Mouse (Mus musculus): ENCODE results near the gene Cd2ap. TPM values are rescaled to one million over a fixed set of nuclear protein-coding genes. Genes with fewer than 3 reads are reported as not detected.
A peak's percentile ranks its signal among the peaks of the same experiment; 100 is the strongest.

Cd2ap gene
- polyA plus RNA-seq, 1 experiment from 2014 or later = 8.9 TPM

DNA sequence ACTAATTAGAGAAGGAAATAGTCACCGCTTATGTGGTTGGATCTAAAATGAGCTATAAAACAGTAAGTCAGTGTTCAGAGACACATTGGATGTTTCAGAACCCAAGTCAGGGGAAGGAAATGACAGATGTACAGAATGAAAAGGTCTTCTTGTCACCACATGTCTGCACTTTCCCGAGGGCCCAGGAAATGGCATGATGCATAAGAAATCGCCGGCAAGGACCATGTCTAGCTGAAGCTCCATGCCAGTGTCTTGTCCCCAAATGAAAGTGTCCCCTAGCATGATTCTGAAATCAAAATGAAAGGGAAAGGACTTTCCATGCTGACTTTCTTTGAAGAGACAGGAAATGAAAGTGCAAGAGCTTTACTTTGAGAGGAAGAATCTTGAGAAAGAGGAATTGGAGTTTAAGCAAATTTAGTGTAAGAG lies 10.8 kb upstream of the Cd2ap start:
- Histone ChIP-seq H3K36me3 (replicated peaks; ENCODE audit: insufficient read depth, low read length) (no peaks in the 10 kb centered on the region), H3K9me3 (ENCODE audit: low read length) (peaks cover 4% of the 10 kb centered on the region; the same call in 1 of the 2 replicates), H3K4me3 (ENCODE audit: low read depth, low read length) (no peak overlapping the region), H3K27me3 (ENCODE audit: insufficient read depth, low read length) (no peaks in the 10 kb centered on the region), H3K9ac (replicated peaks) (no peak overlapping the region), H3K4me1 (ENCODE audit: insufficient read depth) (peaks cover 18% of the 10 kb centered on the region), H3K27ac (ENCODE audit: low read depth) (no peak overlapping the region), H3K4me2 (ENCODE audit: low read depth, low read length) (no peak overlapping the region)
- no peak for DNase-seq
- WGBS (ENCODE audit: insufficient replicate concordance) = 52% methylated on average over 4 of the region's 4 CpGs
- no peak for TF ChIP-seq EP300 (IDR thresholded peaks at IDR 0.05; ENCODE audit: low read depth)
- TF ChIP-seq CTCF (IDR thresholded peaks at IDR 0.05; ENCODE audit: low read depth) = no peak
- no peak for ATAC-seq

DNA sequence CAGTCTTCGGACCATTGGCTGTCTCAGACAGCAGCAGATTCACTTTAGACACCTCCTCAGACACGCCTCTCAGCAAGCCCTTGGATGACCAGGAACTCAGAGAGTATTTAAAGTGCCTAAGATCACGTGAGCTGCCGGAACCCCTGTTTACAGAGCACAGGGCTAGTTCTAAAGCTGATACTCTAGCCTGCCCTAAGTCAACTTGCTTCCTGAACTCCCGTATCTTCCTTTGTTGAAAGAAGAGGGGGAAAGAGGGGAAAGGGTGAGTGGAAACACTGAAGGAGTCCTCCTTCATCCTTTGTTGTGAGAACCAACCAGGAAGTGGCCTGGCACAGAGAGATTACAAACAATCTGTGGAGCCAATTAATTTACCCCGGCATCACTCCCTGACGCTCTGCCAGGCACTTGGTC lies 8.6 kb upstream of the Cd2ap start:
- no peak for ATAC-seq
- TF ChIP-seq EP300 (IDR thresholded peaks at IDR 0.05; ENCODE audit: low read depth) (no peak), CTCF (IDR thresholded peaks at IDR 0.05; ENCODE audit: low read depth) (no peak)
- H3K4me3 ChIP-seq (ENCODE audit: low read depth, low read length) = no peak overlapping the region

DNA sequence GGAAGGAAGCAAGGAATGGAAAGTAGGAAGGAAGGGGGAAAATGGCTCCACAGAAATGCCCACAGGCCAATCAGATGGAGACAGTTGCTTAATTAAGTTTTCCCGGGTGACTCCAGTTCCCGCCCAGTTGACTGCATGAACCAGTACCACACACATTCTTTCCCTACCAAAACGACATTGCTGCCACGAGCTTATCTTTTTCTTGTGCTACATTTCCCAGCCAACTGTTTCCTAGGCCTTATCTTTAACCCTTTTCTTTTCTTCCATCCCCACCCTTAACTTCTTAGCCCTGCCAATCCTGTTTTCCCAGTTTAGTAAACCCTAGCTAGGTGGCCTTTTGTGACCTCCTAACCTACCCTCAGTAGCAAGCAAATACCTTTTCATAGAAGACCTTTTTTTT lies 7.9 kb upstream of the Cd2ap start:
- TF ChIP-seq CTCF (IDR thresholded peaks at IDR 0.05; ENCODE audit: low read depth) (no peak), EP300 (IDR thresholded peaks at IDR 0.05; ENCODE audit: low read depth) (no peak)
- Histone ChIP-seq H3K4me2 (ENCODE audit: low read depth, low read length) (peak overlapping the region; percentile 35), H3K9ac (replicated peaks) (no peak overlapping the region), H3K27ac (ENCODE audit: low read depth) (peak overlapping the region; percentile 41), H3K4me1 (ENCODE audit: insufficient read depth) (peaks cover 18% of the 10 kb centered on the region), H3K9me3 (ENCODE audit: low read length) (peaks cover 4% of the 10 kb centered on the region; the same call in 1 of the 2 replicates), H3K4me3 (ENCODE audit: low read depth, low read length) (no peak overlapping the region), H3K36me3 (replicated peaks; ENCODE audit: insufficient read depth, low read length) (no peaks in the 10 kb centered on the region), H3K27me3 (ENCODE audit: insufficient read depth, low read length) (no peaks in the 10 kb centered on the region)
- WGBS (ENCODE audit: insufficient replicate concordance) = 34% methylated on average over 4 of the region's 4 CpGs
- ATAC-seq = peak; percentile 16; the same call in 1 of the 2 replicates
- no peak for DNase-seq

More for the DNA sequence above, 8.6 kb upstream of the Cd2ap start:
- Histone ChIP-seq H3K27ac (ENCODE audit: low read depth) (no peak overlapping the region), H3K4me2 (ENCODE audit: low read depth, low read length) (no peak overlapping the region; the same call in 1 of the 2 replicates), H3K9ac (replicated peaks) (no peak overlapping the region), H3K36me3 (replicated peaks; ENCODE audit: insufficient read depth, low read length) (no peaks in the 10 kb centered on the region), H3K27me3 (ENCODE audit: insufficient read depth, low read length) (no peaks in the 10 kb centered on the region), H3K9me3 (ENCODE audit: low read length) (peaks cover 4% of the 10 kb centered on the region; the same call in 1 of the 2 replicates), H3K4me1 (ENCODE audit: insufficient read depth) (peaks cover 18% of the 10 kb centered on the region)
- no peak for DNase-seq
- WGBS (ENCODE audit: insufficient replicate concordance) = 49% methylated on average over 7 of the region's 7 CpGs

DNA sequence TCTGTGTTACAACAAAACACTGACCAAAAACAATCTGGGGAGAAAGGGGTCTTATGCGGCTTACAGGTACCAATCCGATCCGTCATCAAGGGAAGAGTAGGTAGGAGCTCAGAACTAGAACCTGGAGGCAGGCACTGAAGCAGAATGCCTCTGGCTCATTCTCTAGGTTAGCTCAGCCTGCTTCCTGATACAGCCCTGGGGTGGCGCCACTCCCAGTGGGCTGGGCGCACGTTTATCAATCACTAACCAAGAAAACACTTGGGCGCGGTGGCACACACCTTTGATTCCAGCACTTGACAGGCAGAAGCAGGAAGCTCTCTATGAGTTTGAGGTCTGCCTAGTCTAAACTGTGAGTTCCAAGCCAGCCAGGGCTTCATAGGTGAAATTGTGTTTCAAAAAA lies 7.3 kb upstream of the Cd2ap start:
- 53% methylated on average over 8 of the region's 8 CpGs for WGBS (ENCODE audit: insufficient replicate concordance)
- peaks cover 18% of the 10 kb centered on the region for H3K4me1 ChIP-seq (ENCODE audit: insufficient read depth)
- H3K4me3 ChIP-seq (ENCODE audit: low read depth, low read length) = peak overlapping the region; percentile 4
- DNase-seq = peak; percentile 62
- H3K36me3 ChIP-seq (replicated peaks; ENCODE audit: insufficient read depth, low read length) = no peaks in the 10 kb centered on the region
- peak overlapping the region; percentile 35 for H3K4me2 ChIP-seq (ENCODE audit: low read depth, low read length)
- peak; percentile 87 for ATAC-seq
- H3K9ac ChIP-seq (replicated peaks) = 0 out of 2 replicates have a peak overlapping the region, but pooled peaks have one; percentile 22
- 0 out of 2 replicates have a peak, but pooled peaks have one; percentile 37 for TF ChIP-seq EP300 (IDR thresholded peaks at IDR 0.05; ENCODE audit: low read depth)
- peak; percentile 55 for TF ChIP-seq CTCF (IDR thresholded peaks at IDR 0.05; ENCODE audit: low read depth)
- H3K27ac ChIP-seq (ENCODE audit: low read depth) = peak overlapping the region; percentile 41
- no peaks in the 10 kb centered on the region for H3K27me3 ChIP-seq (ENCODE audit: insufficient read depth, low read length)
- peaks cover 4% of the 10 kb centered on the region; the same call in 1 of the 2 replicates for H3K9me3 ChIP-seq (ENCODE audit: low read length)

DNA sequence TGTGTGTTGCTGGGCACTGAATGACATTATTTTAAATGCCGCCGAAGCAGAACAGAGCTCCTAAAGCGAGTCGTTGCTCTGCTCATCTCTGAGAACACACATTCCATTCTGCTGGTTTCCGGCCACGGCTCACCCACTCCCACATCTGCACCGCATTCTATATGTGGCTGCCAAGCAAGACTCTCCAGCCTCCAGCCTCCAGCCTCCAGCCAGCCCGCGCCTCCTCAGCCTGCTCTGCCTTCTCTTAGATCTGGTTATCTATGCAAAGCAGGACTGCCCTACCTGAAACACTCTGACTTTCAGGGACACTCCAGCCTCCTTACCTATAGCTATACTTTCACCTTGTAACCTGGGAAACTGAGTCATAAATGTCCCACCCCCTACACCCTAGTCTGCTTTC lies 6.8 kb upstream of the Cd2ap start:
- H3K36me3 ChIP-seq (replicated peaks; ENCODE audit: insufficient read depth, low read length) = no peaks in the 10 kb centered on the region
- peak overlapping the region; percentile 35 for H3K4me2 ChIP-seq (ENCODE audit: low read depth, low read length)
- peaks cover 4% of the 10 kb centered on the region; the same call in 1 of the 2 replicates for H3K9me3 ChIP-seq (ENCODE audit: low read length)
- H3K4me3 ChIP-seq (ENCODE audit: low read depth, low read length) = peak overlapping the region; percentile 4
- H3K27ac ChIP-seq (ENCODE audit: low read depth) = peak overlapping the region; percentile 41
- H3K9ac ChIP-seq (replicated peaks) = 0 out of 2 replicates have a peak overlapping the region, but pooled peaks have one; percentile 22
- ATAC-seq (peak; percentile 79), DNase-seq (peak; percentile 33)
- TF ChIP-seq EP300 (IDR thresholded peaks at IDR 0.05; ENCODE audit: low read depth) = no peak
- no peak for TF ChIP-seq CTCF (IDR thresholded peaks at IDR 0.05; ENCODE audit: low read depth)
- H3K27me3 ChIP-seq (ENCODE audit: insufficient read depth, low read length) = no peaks in the 10 kb centered on the region
- peaks cover 18% of the 10 kb centered on the region for H3K4me1 ChIP-seq (ENCODE audit: insufficient read depth)
- WGBS (ENCODE audit: insufficient replicate concordance) = 54% methylated on average over 9 of the region's 9 CpGs

DNA sequence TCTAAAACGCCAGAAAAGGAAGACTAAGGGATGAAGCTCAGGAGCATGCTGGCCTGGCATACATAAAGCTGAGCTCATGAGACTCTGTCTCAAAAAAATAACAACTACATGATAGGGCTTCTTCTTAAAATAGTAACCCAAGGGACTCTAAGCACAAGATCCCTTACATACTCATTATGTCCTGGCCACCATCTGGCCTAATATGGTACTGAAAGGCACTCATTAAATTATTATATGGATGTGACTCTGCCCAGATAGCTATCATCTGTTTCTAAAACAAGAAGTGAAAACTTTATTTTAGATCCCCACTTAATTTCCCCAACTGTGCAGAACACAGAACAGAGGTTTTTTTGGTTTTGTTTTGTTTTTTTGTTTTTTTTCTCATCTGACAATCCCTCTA lies 6.4 kb upstream of the Cd2ap start:
- peak overlapping the region; percentile 41; the same call in 1 of the 2 replicates for H3K27ac ChIP-seq (ENCODE audit: low read depth)
- H3K9me3 ChIP-seq (ENCODE audit: low read length) = peaks cover 4% of the 10 kb centered on the region; the same call in 1 of the 2 replicates
- H3K36me3 ChIP-seq (replicated peaks; ENCODE audit: insufficient read depth, low read length) = no peaks in the 10 kb centered on the region
- H3K4me2 ChIP-seq (ENCODE audit: low read depth, low read length) = peak overlapping the region; percentile 35
- DNase-seq (no peak), ATAC-seq (peak; percentile 43; the same call in 1 of the 2 replicates)
- H3K4me1 ChIP-seq (ENCODE audit: insufficient read depth) = peaks cover 18% of the 10 kb centered on the region
- 61% methylated on average over 1 of the region's 1 CpGs for WGBS (ENCODE audit: insufficient replicate concordance)
- no peaks in the 10 kb centered on the region for H3K27me3 ChIP-seq (ENCODE audit: insufficient read depth, low read length)
- TF ChIP-seq CTCF (IDR thresholded peaks at IDR 0.05; ENCODE audit: low read depth) (peak; percentile 36), EP300 (IDR thresholded peaks at IDR 0.05; ENCODE audit: low read depth) (no peak)
- no peak overlapping the region for H3K9ac ChIP-seq (replicated peaks)
- H3K4me3 ChIP-seq (ENCODE audit: low read depth, low read length) = 0 out of 2 replicates have a peak overlapping the region, but pooled peaks have one; percentile 4

Data from liver, postnatal 0 days (tissue).